Mouse (Mus musculus) yolk sac, embryonic 10.5 days (tissue): ENCODE results near the gene Shf.

Source experiments
- DNase-seq: peaks from one replicate; pipeline ENCODE4 v3.0.0-alpha.2; 2017; ENCODE audit warnings: low spot score

The Shf gene

DNA sequence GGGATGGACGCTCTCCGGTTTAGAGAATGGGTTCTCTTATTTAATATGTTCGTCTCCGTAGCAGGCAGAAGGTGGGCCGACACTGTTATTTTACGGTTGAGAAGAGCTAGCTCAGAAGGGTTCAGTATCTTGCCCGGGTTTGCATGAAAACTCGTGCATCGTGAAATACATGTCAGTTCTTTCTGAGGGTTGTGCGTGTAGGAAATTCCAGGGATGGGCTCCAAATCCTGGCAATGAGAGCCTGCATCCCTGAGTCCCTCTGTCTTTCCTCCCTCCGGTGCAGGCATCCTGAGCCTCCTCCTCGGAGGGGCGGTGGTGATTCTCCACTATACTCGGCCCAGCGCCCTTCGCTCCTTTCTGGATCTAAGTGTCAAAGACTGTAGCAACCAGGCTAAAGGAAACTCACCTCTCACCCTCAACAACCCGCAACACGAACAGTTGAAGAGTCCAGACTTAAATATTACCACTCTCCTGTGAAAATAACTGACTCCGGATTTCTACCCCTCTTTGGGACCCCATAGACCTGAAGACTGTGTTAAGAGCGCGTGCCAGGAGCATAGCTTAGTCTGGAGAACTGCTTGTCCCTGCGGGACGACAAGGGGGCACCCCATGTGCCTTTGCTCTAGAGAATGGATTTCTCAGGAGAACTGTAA is 66.9 kb downstream of the Shf start:
- no peak for DNase-seq

DNA sequence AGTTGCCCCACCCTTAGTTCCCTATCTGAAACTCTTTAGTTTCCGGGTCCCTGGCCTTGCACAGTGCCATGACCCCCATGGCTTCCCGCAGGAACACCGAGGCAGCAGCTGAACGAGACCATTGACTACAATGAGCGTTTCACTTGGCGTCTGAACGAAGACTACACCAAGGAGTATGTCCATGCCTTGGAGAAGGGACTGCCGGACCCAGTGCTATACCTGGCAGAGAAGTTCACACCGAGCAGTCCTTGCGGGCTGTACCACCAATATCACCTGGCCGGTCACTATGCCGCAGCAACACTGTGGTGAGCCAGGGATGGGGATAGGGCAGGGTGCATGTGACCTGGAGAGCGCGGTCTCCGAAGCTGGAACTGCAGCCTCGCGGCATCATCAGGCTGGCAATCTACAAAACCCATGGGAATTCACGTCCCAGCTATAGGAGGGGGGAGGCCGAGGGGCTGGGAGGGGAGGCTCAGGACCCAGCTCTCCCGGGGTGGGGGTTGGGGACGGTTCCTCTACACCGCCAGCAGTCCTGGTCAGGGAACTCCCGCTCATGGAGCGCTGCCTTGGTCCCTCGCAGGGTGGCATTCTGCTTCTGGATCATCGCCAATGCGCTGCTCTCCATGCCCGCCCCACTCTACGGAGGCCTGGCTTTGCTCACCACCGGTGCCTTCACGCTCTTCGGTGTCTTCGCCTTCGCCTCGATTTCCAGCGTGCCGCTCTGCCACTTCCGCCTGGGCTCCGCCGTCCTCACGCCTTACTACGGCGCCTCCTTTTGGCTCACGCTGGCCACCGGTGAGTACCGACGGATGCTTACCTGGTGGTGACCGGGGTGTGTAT is 67.7 kb downstream of the Shf start:
- no peak for DNase-seq

DNA sequence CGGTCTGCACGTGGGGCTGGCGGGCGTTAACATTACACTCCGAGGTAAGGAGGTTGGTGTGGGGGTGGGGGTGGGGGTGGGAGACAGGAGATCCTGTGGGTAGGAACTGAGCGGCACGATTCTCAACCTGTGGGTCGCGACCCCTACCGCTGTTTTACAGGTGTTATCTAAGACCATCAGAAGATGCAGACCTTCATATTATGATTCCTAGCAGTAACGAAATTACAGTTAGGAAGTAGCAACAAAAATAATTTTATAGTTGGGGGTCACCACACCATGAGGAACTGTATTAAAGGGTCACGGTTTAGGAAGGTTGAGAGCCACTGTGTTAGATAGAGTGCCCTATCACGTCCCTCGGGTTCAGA is 68.3 kb downstream of the Shf start:
- DNase-seq: no peak

DNA sequence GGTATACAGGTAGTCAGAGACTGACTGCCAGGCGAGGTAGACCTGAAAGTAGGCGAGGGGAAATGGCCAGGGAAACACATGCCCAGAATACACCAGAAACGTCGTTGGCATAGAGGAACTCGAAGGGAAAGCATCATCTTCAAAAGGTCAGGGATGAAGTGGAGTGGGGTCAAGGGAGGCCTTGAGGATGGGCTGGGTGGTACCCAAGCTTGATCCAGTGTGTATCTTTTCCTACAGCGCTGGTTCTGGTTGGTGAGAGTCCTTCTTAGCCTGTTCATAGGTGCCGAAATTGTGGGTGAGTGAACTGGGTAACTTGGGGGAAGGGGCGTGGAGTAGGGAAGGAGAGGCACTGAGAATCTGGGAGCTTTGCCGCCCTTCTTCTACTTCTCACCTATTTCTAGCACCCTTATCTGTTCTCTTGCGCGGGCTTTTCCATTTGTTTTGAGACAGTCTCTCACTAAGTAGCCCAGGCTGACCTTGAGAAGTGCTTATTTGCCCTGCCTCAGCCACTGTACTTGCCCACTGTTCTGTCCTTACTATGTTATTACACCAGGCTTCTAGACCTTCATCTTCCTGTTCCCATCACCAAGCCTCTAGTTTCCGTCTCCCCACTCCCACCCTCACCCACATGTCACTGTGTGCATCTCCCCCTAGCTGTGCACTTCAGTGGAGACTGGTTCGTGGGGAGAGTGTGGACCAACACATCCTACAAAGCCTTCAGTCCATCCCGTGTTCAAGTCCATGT is 68.9 kb downstream of the Shf start:
- no peak for DNase-seq
